Mouse (Mus musculus): Measurements from ENCODE around the gene Fbxo41.
"Not testable (repeated sequence)": the region's sequence is repeated elsewhere in the genome, so short reads cannot be mapped to it uniquely, and the experiment has no call there.

The Fbxo41 gene

GRCm38 (mm10) chr6:85491606-85492005 is 11.2 kb downstream of the Fbxo41 start:
- DNase-seq (ENCODE audit: low spot score), result no peak

DNA sequence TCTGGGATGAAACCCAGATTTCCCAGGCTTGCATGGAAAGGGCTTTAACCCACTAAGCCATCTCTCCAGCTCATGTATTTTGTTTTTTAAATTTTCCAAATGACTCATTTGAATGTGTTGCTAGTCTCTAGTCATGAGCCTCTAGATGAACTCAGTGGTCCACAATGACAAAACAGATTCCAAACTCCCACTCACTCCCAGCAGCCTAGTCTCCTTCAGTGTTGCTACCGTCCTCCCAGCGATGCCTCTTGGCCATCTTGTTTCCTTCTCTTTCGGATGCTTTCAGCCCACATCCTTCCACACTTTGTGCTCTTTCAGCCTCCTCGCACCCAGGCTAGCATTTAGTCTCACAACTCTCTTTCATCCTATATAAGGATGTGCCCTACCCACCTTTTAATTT is 12.5 kb downstream of the Fbxo41 start:
- no peak for DNase-seq (ENCODE audit: low spot score)

GRCm38 (mm10) chr6:85489717-85490116 is 13.1 kb downstream of the Fbxo41 start:
- no peak for DNase-seq (ENCODE audit: low spot score)

- DNase-seq (ENCODE audit: low spot score), result no peak
Measured at GRCm38 (mm10) chr6:85488510-85488909, 14.3 kb downstream of the Fbxo41 start.

- no peak for DNase-seq (ENCODE audit: low spot score)
Measured at GRCm38 (mm10) chr6:85485738-85486137, 17.1 kb downstream of the Fbxo41 start.

DNA sequence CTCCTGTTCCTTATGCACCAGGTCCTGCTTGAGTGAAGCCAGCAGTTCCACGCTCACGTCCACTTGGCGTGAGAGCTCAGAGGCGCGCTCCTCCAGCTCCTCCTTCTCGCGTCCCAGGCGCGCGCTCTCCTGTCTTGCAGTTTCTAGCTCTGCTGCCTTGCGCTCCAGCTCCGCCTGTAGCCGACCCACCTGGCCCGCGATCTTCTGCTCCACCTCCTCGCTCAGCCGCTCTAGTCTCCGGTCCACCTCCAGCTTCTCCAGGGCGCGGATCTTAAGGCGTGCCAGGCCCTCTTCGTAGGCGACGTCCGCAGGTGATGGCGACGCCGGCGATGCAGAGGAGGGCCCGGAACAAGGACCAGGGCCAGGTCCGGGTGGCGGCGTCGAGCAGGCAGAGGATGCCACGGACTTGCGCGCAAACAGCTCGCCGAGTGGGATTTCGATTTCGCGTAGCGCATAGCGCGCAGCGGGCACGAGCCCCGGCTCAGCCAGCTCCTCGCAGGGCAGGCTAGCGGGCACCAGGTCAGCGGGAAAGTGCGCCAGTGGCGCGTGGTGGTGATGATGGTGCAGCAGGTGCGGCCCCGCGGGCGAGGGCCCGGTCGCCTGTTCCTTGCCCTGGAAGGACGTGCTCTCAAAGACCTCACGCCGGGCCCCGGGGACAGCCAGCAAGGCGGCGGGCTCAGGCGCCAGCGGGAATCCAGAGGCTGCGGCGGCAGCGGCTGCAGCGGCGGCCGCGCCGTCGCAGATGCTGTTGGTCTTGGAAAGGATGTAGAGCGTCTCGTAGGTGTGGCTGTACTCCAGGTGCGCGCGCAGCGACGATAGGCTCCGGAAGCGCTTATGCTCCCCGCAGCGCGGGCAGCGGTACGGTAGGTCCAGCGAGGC is 18.7 kb downstream of the Fbxo41 start:
- DNase-seq (ENCODE audit: low spot score), result no peak

GRCm38 (mm10) chr6:85480685-85481084 is 22.1 kb downstream of the Fbxo41 start:
- no peak for DNase-seq (ENCODE audit: low spot score)

GRCm38 (mm10) chr6:85479979-85480378 is 22.8 kb downstream of the Fbxo41 start:
- no peak for DNase-seq (ENCODE audit: low spot score)

- no peak for DNase-seq (ENCODE audit: low spot score)
Measured at GRCm38 (mm10) chr6:85478416-85478815, 24.4 kb downstream of the Fbxo41 start.

DNA sequence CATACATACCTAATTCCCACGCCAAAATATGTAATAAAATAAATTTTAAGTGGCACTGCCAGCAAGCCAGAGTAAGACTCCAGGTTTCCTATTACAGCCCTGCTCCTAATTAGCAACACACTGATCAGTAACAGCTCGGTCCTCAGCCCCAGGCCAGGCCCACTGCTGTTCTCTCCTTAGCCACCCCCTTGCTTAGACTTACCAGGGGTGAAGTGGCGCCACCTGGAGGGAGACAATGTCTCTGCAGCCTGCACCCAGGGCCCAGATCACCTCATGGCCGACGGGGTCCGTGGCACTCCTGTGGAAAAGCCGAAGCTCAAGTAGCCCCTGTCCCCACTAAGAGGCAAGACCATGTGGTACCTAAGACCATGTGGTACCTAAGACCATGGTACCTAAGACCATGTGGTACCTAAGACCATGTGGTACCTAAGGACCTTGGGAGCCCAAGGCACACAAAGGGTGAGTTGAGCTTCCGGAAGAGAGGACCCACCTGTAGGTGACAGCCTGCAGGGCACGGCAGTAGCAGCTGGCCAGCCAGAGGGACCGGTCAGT is 25.4 kb downstream of the Fbxo41 start:
- DNase-seq (ENCODE audit: low spot score), result no peak

DNA sequence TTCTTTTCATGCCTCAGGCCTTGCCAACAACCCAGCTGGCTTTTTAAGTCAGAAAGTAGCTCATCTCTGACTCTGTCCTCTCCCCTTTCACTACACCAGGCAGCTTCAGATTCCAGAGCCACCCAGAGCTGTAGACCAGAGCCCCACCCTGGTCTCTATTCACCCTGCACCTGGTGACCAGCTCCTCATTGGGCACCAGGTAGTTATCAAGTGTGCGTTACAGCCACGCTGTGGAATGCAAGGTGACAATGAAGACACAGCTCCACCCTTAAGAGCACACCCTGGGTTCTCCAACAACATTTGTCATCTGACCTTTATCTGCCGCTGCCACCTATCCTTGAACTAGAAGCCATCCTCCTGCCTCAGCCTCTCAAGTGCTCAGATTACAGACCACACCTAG is 27.2 kb downstream of the Fbxo41 start:
- DNase-seq (ENCODE audit: low spot score), result no peak

GRCm38 (mm10) chr6:85472542-85472941 is 30.3 kb downstream of the Fbxo41 start:
- DNase-seq (ENCODE audit: low spot score), result no peak

GRCm38 (mm10) chr6:85471962-85472361 is 30.8 kb downstream of the Fbxo41 start:
- DNase-seq (ENCODE audit: low spot score), result no peak

GRCm38 (mm10) chr6:85469660-85470430 is 32.9 kb downstream of the Fbxo41 start:
- DNase-seq (ENCODE audit: low spot score), result no peak

DNA sequence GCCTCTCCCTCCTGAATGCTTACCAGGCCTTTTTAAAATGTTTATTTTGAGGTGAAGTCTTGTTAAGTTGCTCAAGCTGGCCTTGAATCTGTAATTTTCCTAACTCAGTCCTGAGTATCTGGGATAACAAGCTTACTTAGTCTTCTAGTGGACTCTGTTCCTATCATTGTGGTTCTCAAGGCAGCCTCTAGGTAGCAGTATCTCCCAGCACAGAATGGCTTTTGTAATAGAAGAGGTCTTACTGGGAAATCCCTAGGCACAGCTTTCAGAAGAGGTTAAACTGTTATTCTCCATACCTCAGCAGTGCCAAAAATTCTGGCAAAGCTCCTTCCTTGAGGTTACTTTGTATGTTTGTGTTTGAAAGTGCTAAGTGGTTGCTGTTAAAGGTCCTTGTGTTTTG is 37.4 kb downstream of the Fbxo41 start:
- no peak for DNase-seq (ENCODE audit: low spot score)

GRCm38 (mm10) chr6:85459621-85460020 is 43.2 kb downstream of the Fbxo41 start:
- no peak for DNase-seq (ENCODE audit: low spot score)

GRCm38 (mm10) chr6:85452816-85453215 is 50.0 kb downstream of the Fbxo41 start:
- DNase-seq (ENCODE audit: low spot score), result no peak

GRCm38 (mm10) chr6:85452411-85452665 is 50.5 kb downstream of the Fbxo41 start:
- no peak for DNase-seq (ENCODE audit: low spot score)

DNA sequence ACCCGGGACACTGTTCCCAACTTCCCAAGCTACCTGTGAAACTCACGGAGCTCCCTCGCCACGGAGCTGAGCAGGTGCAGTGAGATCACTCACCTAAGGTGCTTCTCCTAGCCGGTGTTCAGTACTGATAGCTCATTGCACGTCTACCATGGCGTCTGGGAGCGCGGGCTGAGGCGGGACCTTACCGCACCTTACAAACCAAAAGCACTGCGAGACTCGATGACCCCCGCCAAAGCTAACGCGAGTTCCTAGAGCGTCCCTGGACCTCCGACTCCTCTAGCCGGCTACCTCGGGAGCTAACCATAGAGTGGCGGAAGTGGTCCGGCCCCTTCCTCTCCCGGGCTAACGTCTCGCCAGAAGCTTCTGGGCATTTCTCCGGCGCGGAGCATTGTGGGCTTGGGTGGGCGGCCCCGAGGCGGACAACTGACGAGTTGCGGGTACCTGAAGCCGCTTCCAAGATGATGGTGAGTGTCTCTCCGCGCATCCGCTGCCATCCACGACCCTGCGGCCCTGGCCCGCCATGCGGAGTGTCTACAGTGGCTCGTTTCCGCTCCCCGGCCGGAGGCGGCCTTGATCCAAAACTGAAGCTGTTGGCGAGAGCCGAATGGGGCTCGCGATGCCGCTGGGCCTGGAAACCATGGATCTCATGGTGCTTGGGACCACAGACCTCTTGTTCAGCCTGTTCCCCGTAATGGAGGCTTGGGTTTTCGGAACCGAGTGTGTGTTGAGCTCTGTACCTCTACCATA is 51.0 kb downstream of the Fbxo41 start, which contains the start of gene Pradc1:
Pradc1 (minus strand) TSS at position 307 of the 747 bp plus-strand sequence.
- peak; percentile 96 for DNase-seq (ENCODE audit: low spot score)

GRCm38 (mm10) chr6:85450697-85451663 is 51.8 kb downstream of the Fbxo41 start, which contains the start of gene Cct7:
Gene Cct7, plus strand, starts transcription at chr6:85451514.
- peak; percentile 98 for DNase-seq (ENCODE audit: low spot score)

GRCm38 (mm10) chr6:85450140-85450539 is 52.7 kb downstream of the Fbxo41 start:
- DNase-seq (ENCODE audit: low spot score), result not testable (repeated sequence)

All from layer of hippocampus, adult 9-10 months (tissue).